Mouse (Mus musculus): ENCODE measurements around the gene Tomm40l. TPM values are rescaled to one million over a fixed set of nuclear protein-coding genes. Genes with fewer than 3 reads are reported as not detected.
A peak's percentile ranks its signal among the peaks of the same experiment; 100 is the strongest.

Gene Tomm40l
- polyA plus RNA-seq, 1 experiment from 2014 or later: 41.8 TPM

DNA sequence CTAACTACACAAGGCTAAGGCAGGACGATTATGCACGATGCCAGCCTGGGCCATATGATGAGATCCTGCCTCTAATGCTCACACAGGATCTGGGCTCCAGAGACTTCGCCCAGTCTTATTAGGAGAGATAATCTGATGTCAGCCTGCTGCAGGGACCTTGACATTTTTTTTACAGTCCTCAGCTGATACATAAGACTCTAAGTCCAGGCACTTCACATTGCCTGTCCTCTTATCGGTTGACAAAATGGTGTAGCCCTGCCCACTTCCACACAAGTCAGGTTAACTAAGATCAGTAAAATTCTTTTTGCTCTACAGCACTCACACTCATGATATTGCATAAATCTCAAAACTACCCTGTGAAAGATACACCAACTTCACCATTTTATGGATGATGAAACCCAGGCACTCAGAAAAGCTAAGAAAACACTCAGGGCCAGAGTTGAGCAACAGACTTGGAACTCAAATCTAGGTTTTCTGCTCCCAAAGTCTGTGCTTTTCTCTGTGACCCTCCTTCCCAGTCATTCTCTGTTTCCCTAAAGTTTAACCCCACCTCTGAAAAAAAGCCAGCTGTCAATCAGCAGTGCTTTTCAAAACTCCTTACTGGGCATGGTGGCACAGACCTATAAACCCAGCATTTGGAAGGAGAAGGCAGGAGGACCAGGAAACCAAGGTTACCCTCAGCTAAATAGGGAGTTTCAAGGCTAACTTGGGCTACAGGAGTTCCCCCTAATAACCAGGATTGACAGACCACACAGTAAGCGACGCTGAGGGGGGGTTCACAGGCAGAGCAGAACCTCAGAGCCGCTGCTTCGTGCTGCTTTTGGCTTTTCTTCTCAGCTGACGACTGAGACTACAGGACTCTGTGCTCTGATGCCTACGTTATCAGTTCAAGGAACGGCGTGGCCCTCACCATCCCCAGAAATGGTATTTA is 10.8 kb upstream of the Tomm40l start:
- peaks cover 44% of the 10 kb centered on the region for H3K36me3 ChIP-seq
- no peaks in the 10 kb centered on the region for H3K9me3 ChIP-seq
- H3K27ac ChIP-seq: peak overlapping the region; percentile 6; the same call in 1 of the 2 replicates
- H3K4me3 ChIP-seq: no peak overlapping the region
- H3K27me3 ChIP-seq (ENCODE audit: insufficient read depth, poor library complexity, severe bottlenecking): no peaks in the 10 kb centered on the region
- no peak for DNase-seq (ENCODE audit: low spot score)
- WGBS: 58% methylated on average over 12 of the region's 12 CpGs
- peaks cover 33% of the 10 kb centered on the region for H3K4me1 ChIP-seq

DNA sequence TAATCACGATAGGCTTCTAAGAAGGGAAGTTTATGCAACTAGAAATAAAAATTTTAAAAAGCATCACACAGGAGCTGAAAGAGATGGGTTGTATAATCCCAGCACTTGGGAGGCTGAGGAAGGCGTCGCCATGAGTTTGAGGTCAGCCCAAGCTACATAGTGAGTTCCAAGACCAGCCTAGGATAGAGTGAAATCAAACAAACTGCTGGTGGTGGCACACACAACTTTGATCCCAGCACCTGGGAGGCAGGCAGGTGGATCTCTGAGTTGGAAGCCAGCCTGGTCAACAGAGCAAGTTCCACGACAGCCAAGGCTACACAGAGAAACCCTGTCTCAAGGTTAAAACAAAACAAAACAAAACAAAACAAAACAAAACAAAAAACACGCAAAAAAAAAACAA is 10.0 kb upstream of the Tomm40l start:
- no peaks in the 10 kb centered on the region for H3K9me3 ChIP-seq
- H3K27me3 ChIP-seq (ENCODE audit: insufficient read depth, poor library complexity, severe bottlenecking): no peaks in the 10 kb centered on the region
- peaks cover 33% of the 10 kb centered on the region for H3K4me1 ChIP-seq
- WGBS: 83% methylated on average over 5 of the region's 5 CpGs
- peaks cover 37% of the 10 kb centered on the region for H3K36me3 ChIP-seq
- H3K4me3 ChIP-seq: no peak overlapping the region
- no peak overlapping the region for H3K27ac ChIP-seq
- no peak for DNase-seq (ENCODE audit: low spot score)

DNA sequence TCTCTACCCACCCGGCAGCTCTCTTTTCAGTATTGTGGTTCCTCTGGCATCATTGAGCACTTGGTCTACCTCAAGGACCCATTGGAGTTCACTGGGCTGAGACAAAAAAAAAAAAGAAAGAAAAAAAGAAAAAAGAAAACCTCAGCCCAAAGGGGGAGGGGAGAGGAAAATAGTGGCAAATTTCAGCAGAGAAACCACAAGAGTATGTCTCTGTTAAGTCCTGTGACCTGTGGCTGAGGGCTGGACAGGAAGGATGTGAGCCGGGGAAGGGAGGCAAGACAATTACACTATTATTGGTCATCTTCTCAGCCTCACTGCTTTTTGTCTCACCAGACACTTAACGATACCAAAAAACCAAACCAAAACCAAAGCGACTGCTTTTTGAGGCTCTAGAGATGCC is 9.5 kb upstream of the Tomm40l start:
- DNase-seq (ENCODE audit: low spot score): no peak
- 71% methylated on average over 4 of the region's 4 CpGs for WGBS
- Histone ChIP-seq H3K36me3 (peaks cover 32% of the 10 kb centered on the region), H3K27ac (no peak overlapping the region), H3K4me1 (peaks cover 30% of the 10 kb centered on the region), H3K27me3 (ENCODE audit: insufficient read depth, poor library complexity, severe bottlenecking) (no peaks in the 10 kb centered on the region), H3K9me3 (no peaks in the 10 kb centered on the region), H3K4me3 (no peak overlapping the region)

DNA sequence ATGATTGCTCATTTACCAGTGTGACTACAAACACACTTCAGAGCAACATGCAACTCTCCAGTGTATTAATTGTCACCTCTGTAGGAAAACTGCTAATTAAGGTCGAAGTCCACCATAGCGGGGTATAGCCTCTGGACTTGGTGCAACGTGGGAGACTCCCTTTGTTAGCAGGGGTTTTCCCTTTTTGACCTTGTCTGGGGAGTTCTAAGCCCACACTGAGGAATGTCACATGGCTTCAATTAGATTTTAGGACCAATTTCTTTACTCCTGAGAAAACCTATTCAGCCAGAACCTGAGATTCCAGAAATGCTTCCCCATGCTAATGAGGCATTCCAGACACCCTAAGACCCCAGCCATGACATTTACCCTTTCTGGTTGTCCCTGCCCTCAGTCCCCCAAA is 7.9 kb upstream of the Tomm40l start:
- Histone ChIP-seq H3K27me3 (ENCODE audit: insufficient read depth, poor library complexity, severe bottlenecking) (no peaks in the 10 kb centered on the region), H3K9me3 (no peaks in the 10 kb centered on the region), H3K4me3 (no peak overlapping the region), H3K27ac (peak overlapping the region; percentile 16; the same call in 1 of the 2 replicates), H3K4me1 (peaks cover 25% of the 10 kb centered on the region), H3K36me3 (peaks cover 16% of the 10 kb centered on the region)
- DNase-seq (ENCODE audit: low spot score): no peak
- 78% methylated on average over 3 of the region's 3 CpGs for WGBS

DNA sequence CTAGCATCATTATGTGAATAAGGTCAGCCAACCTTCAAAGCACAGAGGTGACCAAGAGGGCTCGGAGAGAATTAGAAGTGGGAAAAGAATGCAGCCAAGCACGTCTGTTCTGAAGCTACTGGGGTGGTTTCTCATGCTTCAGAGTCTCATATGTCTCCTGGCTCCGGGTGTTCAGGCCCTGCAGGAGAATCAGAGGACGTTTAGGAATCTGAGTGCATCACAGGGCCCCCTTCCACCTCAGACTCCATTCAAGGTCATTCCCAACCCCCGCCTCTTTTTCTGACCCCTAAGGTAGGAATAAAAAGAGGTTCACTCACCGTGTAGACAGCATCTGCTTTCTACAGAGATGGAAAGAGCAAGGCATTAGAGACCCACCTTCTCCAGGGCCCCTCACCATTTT is 7.4 kb upstream of the Tomm40l start:
- Histone ChIP-seq H3K36me3 (peaks cover 12% of the 10 kb centered on the region), H3K27ac (no peak overlapping the region; the same call in none of the 2 replicates), H3K4me1 (peaks cover 25% of the 10 kb centered on the region), H3K27me3 (ENCODE audit: insufficient read depth, poor library complexity, severe bottlenecking) (no peaks in the 10 kb centered on the region), H3K9me3 (no peaks in the 10 kb centered on the region), H3K4me3 (no peak overlapping the region)
- DNase-seq (ENCODE audit: low spot score): no peak
- 62% methylated on average over 6 of the region's 6 CpGs for WGBS

DNA sequence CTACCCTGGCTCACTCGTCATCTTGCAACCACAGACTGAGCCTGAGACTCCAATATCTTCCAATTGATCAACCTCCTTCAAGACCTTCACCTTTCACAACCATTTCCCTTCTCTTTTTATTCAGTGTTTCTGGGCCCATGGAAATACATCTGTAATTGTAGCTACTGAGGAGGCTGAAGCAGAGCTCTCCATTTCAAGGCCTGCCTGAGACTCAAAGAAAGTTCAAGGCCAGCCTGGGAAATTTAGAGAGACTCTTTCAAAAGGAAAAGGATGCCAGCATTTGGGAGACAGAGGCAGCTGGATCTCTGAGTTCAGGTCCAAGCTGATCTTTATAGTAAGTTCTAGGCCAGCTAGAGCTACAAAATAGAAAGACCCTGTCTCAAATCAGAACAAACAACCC is 5.6 kb upstream of the Tomm40l start:
- no peak for DNase-seq (ENCODE audit: low spot score)
- H3K36me3 ChIP-seq: no peaks in the 10 kb centered on the region
- peaks cover 10% of the 10 kb centered on the region for H3K4me1 ChIP-seq
- H3K27me3 ChIP-seq (ENCODE audit: insufficient read depth, poor library complexity, severe bottlenecking): no peaks in the 10 kb centered on the region
- no peaks in the 10 kb centered on the region for H3K9me3 ChIP-seq
- no peak overlapping the region for H3K27ac ChIP-seq
- 77% methylated on average over 1 of the region's 1 CpGs for WGBS
- H3K4me3 ChIP-seq: no peak overlapping the region

DNA sequence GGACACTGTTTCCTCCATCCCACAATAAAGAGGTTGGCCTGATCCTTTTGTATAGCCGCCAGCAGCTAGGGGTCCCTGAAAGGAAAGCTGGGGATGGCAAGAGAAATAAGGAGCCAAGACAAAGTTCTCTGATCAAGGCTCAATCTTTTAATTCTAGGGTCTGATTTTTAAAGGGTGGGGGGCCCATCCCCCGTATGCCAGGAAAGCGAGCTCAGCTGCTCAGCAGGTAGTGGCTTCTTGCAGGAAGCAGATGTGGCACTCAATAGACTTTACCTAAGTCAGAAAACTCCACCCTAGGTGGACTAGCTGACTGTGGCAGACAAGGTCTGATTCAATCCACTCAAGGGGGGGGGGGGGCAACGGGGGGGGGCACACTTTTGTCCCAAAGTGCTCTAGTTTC is 4.5 kb upstream of the Tomm40l start:
- no peaks in the 10 kb centered on the region for H3K27me3 ChIP-seq (ENCODE audit: insufficient read depth, poor library complexity, severe bottlenecking)

DNA sequence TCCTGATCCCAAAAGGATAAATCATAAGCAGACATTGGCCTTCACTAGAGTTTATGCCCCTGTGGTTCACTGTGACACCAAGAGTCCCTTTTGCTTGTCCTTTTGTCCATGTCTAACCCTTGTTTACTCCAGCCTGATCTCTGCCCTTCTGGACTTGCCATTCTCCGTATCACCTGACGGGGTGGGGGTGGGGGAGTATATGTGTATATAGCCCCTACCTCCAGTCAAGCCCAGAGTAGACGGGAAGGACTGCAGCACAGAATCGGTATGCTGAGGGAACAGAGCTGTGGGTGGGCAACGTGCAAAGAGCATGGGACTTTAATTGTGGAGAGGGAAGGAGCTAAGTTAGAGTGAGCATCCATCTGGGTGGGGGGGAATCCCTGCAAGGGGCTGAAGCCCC is 2.5 kb upstream of the Tomm40l start, which contains the start of gene Apoa2:
Gene Apoa2 (plus strand): TSS at position 198 of the 400 bp plus-strand sequence.
- H3K9me3 ChIP-seq: no peaks in the 10 kb centered on the region
- no peak for DNase-seq (ENCODE audit: low spot score)
- H3K4me1 ChIP-seq: peaks cover 20% of the 10 kb centered on the region
- WGBS: 79% methylated on average over 5 of the region's 5 CpGs
- H3K27ac ChIP-seq: 0 out of 2 replicates have a peak within 1 kb of the TSS, but pooled peaks have one; percentile 16
- no peaks in the 10 kb centered on the region for H3K27me3 ChIP-seq (ENCODE audit: insufficient read depth, poor library complexity, severe bottlenecking)
- peaks cover 4% of the 10 kb centered on the region for H3K36me3 ChIP-seq
- H3K4me3 ChIP-seq: no peak within 1 kb of the TSS; the same call in 1 of the 2 replicates

More for the DNA sequence above, 4.5 kb upstream of the Tomm40l start:
- no peaks in the 10 kb centered on the region for H3K36me3 ChIP-seq
- H3K27ac ChIP-seq: no peak overlapping the region
- no peaks in the 10 kb centered on the region for H3K9me3 ChIP-seq
- H3K4me3 ChIP-seq: no peak overlapping the region
- no peak for DNase-seq (ENCODE audit: low spot score)
- 59% methylated on average over 4 of the region's 4 CpGs for WGBS
- peaks cover 11% of the 10 kb centered on the region for H3K4me1 ChIP-seq

DNA sequence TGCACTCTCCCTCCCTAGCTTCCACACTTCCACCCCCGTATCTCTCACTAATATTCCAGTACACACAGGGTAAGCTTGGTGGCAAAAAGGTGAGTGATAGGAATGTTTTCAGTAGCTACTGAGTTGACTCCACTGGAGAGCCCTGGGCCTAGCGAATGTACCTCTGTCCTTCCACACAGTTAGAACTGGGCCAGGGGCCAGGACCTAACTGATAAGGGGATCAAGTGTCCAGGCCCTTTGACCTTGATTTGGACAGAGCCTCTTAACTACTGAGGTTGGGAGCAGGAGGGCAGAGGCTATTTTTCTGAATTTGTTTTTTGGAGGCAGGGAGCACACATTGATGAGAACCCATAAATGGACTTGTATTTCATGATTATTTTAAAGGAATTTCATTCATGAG is 1.5 kb upstream of the Tomm40l start:
- Histone ChIP-seq H3K36me3 (peaks cover 15% of the 10 kb centered on the region), H3K9me3 (no peaks in the 10 kb centered on the region), H3K4me3 (no peak overlapping the region), H3K27me3 (ENCODE audit: insufficient read depth, poor library complexity, severe bottlenecking) (no peaks in the 10 kb centered on the region), H3K27ac (0 out of 2 replicates have a peak overlapping the region, but pooled peaks have one; percentile 16), H3K4me1 (peaks cover 16% of the 10 kb centered on the region)
- 64% methylated on average over 2 of the region's 2 CpGs for WGBS
- no peak for DNase-seq (ENCODE audit: low spot score)

DNA sequence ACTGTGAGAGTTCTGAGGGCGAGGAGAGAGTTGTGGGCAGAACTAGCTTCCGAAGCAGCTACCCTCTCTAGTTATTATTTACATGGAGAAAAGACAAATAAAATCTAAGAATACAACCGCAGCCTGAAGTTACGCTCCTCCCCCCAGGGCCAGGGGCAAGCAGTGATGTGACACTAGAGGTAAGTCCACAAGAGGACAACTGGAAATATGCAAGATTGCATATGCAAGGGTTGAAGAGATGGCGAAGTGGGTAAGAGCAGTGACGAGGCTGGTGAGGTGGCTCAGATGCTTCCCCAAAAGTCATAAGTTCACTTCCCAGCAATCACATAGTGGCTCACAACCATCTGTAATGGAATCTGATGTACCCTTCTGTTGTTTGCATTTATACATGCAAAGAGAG is 854 bp upstream of the Tomm40l start:
- Histone ChIP-seq H3K27ac (peak overlapping the region; percentile 91), H3K27me3 (ENCODE audit: insufficient read depth, poor library complexity, severe bottlenecking) (no peaks in the 10 kb centered on the region), H3K4me1 (peaks cover 16% of the 10 kb centered on the region), H3K36me3 (peaks cover 21% of the 10 kb centered on the region), H3K4me3 (peak overlapping the region; percentile 77), H3K9me3 (no peaks in the 10 kb centered on the region)
- no peak for DNase-seq (ENCODE audit: low spot score)
- 84% methylated on average over 6 of the region's 6 CpGs for WGBS

DNA sequence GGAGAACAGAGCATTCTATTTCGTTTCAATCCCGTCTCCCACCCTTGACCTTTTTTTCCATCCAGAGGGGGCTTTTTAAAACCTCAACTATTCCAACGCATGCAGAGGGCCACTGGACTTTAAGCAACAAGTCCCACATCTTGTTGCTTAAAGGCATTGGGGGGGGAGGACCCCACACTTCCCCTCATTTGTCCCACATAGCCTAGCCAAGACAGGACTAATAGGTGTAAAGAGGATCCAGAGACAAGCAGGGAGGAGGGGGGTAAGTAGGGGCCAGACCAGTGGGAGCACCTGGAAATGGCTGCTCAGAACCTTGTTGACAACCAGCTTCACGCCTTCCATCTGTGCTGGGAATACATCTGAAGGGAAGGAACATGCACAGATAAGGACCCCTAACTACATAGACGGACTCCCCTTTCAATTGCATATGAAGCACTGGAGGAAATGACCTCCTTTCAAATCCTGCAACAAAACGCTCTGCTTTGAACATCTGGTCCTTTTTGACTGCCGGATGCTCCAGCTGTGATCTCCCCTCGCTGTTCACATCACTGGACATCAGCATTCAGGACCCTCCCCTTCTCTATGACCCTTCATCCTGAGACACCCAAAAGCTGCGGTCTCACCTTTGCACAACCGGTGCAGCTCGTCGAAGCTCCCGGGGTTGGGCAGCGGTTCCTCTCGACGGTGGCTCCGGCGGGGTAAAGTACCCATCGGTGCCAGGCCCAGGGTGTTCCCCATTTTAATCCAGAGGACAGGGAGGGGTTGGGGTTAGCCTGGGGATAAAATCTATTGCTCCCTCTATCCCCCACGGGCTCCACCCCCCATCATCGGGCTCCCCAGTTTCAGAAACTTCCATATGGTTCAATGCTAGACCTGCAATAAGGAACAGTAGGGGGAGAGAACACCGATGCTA is 777 bp downstream of the Tomm40l start:
- peaks cover 31% of the 10 kb centered on the region for H3K36me3 ChIP-seq
- H3K4me3 ChIP-seq: peak overlapping the region; percentile 77
- WGBS: 7% methylated on average over 22 of the region's 22 CpGs
- DNase-seq (ENCODE audit: low spot score): no peak
- H3K27ac ChIP-seq: peak overlapping the region; percentile 91
- peaks cover 17% of the 10 kb centered on the region for H3K4me1 ChIP-seq
- H3K27me3 ChIP-seq (ENCODE audit: insufficient read depth, poor library complexity, severe bottlenecking): no peaks in the 10 kb centered on the region
- H3K9me3 ChIP-seq: no peaks in the 10 kb centered on the region

DNA sequence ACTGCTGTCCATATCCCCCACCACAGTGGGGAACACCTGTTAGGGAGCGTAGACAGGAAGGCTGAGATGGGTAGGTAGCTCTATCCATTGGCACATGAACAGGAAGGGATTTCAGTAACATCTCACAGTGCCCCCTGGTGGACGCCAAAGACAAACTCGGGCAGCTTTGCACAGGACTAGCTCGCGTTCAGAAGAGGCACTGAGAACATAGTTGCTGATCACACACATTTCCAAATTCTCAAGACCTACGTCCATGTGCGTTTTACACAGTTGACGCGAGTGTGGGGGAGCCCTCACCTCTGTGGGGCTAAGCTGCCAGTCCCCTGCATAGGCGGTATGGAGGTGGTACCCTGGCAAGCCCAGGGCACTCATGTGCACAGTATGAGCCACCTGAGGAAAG is 1.4 kb downstream of the Tomm40l start:
- Histone ChIP-seq H3K27ac (no peak overlapping the region), H3K4me1 (peaks cover 23% of the 10 kb centered on the region), H3K27me3 (ENCODE audit: insufficient read depth, poor library complexity, severe bottlenecking) (no peaks in the 10 kb centered on the region), H3K4me3 (peak overlapping the region; percentile 77), H3K9me3 (no peaks in the 10 kb centered on the region), H3K36me3 (peaks cover 31% of the 10 kb centered on the region)
- peak; percentile 91 for DNase-seq (ENCODE audit: low spot score)
- WGBS: 9% methylated on average over 10 of the region's 10 CpGs
